Mouse (Mus musculus) liver, adult (tissue): ENCODE measurements around the gene Mypop.

Experiments
- GATA4 ChIP-seq: IDR thresholded peaks from 2 replicates; pipeline ENCODE4 v1.6.1; 2014; ENCODE audit warnings: mild to moderate bottlenecking, low read length; ENCODE audit not compliant: insufficient replicate concordance

The Mypop gene

GRCm38 (mm10) chr7:18978381-18978780 is 12.7 kb upstream of the Mypop start:
- no peak for TF ChIP-seq GATA4

- TF ChIP-seq GATA4, result no peak
Measured at GRCm38 (mm10) chr7:18986503-18986902, 4.5 kb upstream of the Mypop start.

- no peak for TF ChIP-seq GATA4
Measured at GRCm38 (mm10) chr7:18987100-18987499, 3.9 kb upstream of the Mypop start, which contains the start of gene Nanos2. Gene Nanos2 (plus strand): TSS chr7:18987400.

GRCm38 (mm10) chr7:18987747-18988146 is 3.3 kb upstream of the Mypop start:
- TF ChIP-seq GATA4, result no peak

GRCm38 (mm10) chr7:18988780-18989179 is 2.3 kb upstream of the Mypop start:
- no peak for TF ChIP-seq GATA4

GRCm38 (mm10) chr7:18989995-18990394 is 1.1 kb upstream of the Mypop start:
- no peak for TF ChIP-seq GATA4

- no peak for TF ChIP-seq GATA4
Measured at GRCm38 (mm10) chr7:18991660-18992293, 732 bp downstream of the Mypop start.

- no peak for TF ChIP-seq GATA4
Measured at GRCm38 (mm10) chr7:18992294-18992675, 1.2 kb downstream of the Mypop start.

GRCm38 (mm10) chr7:18993036-18993435 is 2.0 kb downstream of the Mypop start:
- TF ChIP-seq GATA4, result no peak

GRCm38 (mm10) chr7:18998835-18999234 is 7.8 kb downstream of the Mypop start:
- TF ChIP-seq GATA4, result no peak

- TF ChIP-seq GATA4, result no peak
Measured at GRCm38 (mm10) chr7:19000421-19000820, 9.4 kb downstream of the Mypop start.

- TF ChIP-seq GATA4, result no peak
Measured at GRCm38 (mm10) chr7:19001066-19001806, 10.2 kb downstream of the Mypop start.

GRCm38 (mm10) chr7:19001807-19002085 is 10.7 kb downstream of the Mypop start:
- no peak for TF ChIP-seq GATA4

- TF ChIP-seq GATA4, result no peak
Measured at GRCm38 (mm10) chr7:19002115-19002514, 11.1 kb downstream of the Mypop start.

- no peak for TF ChIP-seq GATA4
Measured at GRCm38 (mm10) chr7:19002848-19003498, 11.9 kb downstream of the Mypop start.

GRCm38 (mm10) chr7:19003902-19004630 is 13.0 kb downstream of the Mypop start, which contains the start of gene Irf2bp1:
Gene Irf2bp1 (plus strand): TSS chr7:19004044.
- TF ChIP-seq GATA4, result no peak
